Mouse (Mus musculus) right cerebral cortex, postnatal 25 days (tissue): ENCODE measurements around the gene Mast4.

Source experiments
- DNase-seq: peaks from one replicate; pipeline ENCODE4 v3.0.0; 2022

The Mast4 gene

DNA sequence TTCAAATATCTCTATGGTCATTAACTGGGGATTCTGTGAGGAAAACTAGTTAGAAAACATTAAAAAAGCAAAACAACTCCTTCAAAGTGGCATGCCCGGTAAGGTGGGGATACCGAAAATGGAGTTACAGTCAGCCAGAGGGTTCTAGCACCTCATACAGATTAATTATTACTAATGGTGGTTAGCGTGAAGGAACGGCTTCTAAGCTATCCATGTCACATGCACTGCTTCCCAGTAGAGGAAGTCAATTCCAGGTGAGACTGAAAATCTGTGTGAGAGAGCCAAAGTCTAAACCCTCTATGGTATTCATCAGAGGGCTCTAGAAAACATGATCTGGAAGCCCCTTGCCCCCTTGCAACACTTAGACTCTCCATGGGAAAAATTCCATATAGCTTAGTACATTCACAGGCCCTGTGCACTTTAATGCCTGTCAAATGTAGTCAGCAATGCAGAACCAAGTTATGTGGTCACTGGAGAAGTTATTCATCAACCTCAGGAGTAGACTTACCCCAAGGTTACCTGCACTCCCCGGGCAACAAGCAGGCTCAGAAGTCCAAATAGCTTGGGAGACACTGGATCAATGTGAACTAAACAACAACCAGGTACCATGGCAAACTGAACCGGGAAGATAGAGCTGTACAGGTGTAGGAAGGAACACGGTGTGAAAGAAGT is 96.1 kb downstream of the Mast4 start:
- DNase-seq, result no peak

DNA sequence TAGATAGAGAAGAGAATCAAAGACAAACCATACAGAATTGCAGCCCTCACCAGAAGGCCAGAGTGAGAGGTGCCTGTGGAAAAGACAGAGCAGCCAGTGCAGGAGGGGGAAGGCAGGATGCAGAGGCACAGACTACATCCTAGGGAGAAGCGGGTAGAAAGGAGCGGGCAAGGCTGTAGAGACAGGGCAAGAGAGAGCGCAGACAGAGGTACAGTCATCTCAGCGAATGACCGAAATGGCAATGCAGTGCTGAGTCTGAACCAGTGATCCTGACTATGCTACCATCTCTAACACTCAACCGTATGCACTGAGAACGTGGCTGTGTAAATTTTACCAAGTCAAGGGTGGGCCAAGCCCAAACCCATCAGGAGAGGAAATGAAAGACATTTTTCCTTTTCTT is 102.1 kb downstream of the Mast4 start:
- no peak for DNase-seq

DNA sequence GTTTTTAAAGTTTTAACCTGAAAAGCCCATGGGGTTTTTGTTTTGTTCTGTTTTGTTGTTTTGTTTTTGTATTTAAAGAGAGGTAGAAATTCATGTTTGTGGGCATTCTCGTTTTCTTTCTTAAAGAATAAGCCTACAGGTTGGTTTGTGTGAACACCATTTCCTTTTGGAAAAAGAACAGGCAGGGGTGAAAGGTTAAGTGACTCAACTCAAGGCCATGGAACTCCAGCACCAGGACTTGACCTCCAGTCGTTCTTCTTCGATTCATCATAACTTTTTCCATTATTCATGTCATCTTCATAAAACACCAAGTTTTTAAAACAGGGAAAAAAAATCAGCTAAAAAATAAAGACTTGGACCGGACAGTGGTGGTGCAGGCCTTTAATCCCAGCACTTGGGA is 105.2 kb downstream of the Mast4 start:
- DNase-seq, result no peak

DNA sequence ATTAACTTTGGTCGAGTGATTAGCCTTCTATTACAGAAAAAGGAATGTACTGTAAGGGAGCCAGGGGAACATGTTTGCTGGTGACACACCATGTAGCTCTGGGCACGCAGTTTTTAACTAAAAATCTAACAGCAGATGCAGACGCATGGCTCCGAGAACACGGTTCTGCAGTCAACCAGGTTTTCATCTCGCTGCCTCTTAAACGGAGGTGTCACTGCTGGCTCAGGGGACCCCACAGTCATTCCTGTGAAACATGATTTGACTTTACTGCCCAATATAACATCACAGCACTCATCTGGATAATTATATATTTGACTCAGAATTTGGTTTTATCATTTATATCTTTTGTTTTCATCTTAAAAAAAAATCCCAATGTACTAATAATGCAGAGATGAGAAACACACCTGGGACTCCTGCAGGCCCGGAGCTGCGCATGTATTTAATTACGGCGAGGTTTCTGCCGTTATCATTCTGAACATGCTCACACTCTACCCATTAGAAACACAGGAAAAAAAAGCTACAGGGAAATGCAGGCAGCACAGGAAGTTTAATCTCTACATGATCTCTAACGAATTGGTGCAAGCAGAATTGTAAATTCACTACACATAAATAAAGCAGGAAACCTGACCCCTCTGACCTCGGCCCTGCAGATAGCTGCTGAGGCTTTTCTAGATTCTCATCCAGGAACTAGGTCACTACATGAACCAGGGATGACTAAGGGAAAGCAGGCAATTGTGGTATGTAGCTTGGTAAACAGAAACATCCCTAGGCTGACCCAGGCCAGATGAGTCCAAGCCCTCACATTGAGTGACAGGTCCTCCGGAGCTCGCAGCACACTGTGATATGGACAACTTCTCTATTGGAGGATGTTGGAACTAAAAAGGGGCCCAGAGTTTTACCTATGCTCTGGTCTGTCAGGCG is 108.1 kb downstream of the Mast4 start:
- DNase-seq, result no peak

DNA sequence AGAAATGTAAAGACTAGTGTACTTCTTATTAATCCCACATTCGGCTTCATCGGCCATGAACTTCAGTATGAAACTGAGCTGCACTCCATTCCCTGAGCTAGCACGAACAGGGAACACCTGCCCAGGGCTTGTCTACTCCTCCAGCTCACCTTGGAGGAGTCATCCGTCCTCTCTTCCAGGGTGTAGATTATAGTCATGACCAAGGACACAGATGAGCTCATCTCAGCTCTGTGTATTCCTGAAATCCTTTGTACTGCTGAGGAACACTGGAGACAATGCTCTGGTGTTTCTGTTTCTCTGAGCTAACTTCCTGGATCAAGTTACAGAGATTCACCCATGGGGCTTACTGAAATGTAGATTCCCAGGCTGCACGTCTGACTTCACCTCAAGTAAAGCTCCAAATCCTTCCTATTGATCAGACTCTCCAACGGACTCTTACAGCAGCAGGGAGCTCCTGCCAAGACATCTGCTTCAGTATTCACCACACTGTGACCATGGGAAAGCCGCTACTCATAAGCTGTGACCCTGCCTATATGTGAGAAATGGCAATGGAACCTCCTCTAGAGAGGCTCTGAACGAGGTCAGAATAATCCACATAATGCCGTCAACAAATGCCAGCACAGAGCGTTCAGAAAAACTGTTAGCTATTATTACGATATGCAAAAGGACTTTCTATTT is 108.9 kb downstream of the Mast4 start:
- DNase-seq, result no peak

DNA sequence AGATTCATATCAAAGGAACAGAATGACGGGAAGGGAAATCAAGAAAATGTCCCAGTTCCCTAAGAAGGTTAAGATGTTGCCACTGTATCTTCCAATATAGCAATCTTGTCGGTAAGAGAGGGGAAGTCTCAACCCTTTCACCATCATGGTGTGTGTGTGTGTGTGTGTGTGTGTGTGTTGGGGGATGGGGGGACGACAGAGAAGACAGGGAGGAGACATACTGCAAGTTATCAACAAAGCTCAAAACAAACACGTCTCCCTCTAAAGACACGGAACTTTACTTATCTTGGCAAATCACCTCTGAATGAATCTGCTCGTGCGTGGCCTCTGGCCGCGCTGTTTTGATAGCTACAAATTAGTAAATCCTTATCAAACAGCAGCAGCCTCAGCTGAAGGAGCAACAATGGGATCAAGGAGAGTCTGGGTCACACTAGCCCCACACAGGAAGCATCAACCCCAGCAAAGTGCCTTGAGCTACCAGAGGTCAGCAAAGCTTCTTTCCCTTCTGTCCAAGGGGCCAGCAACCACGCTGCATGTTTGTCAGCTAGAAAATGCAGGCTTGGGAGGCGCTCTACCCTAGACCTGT is 113.7 kb downstream of the Mast4 start:
- no peak for DNase-seq

DNA sequence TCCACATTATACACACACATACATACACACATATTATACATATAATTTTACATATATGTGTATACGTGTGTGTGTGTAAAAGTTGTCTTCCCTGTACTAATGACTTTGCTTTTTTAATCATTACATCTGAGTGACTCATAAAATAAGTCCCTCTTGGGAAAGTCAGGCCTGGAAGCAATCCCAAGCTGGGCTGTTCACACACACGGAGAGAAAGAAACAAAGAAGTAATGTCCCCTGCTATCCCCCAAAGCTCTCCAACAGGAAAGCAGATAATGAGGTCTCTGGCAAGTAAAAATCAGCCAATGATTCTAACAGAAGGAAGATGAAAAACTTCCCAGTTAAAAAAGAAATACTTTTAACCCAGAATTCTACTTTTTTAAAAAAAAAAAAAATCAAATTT is 114.3 kb downstream of the Mast4 start:
- no peak for DNase-seq

DNA sequence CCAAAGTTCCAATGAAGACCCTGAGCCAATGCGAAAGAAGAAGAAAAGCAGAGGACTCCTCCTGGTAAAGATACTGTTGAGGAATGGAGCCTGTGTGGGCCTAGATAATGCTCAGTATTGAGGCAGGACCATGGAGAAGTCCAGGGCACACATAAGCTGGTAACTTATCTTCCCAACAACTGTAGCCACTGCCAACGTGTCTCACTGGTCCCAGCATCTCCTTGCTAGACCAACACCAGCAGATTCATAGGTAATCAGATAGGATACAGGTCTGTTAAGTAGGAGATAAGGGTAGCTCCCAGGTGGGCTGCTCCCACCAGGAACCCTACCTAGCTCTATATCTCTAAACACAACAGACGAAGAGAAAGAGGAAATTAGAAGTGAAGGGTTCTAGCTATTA is 116.8 kb downstream of the Mast4 start:
- DNase-seq, result no peak

DNA sequence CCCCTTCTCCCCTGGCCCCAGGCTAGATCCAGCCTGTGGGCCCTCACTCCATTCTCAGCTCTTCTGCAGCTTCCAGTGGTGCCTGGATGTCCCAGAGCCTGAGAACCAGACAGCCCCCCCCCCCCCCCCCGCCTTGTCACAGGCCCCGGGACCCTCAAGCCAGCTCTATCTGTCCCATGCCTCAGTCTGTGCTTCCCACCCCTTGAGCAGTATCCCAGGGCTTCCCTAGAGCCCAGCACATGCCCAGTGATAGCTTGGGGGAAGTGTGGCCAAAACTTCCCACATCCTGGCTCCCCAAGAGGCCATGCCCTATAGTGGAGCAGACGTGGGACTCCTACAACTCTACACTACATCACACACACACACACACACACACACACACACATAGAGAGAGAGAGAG is 119.8 kb downstream of the Mast4 start:
- DNase-seq, result no peak

DNA sequence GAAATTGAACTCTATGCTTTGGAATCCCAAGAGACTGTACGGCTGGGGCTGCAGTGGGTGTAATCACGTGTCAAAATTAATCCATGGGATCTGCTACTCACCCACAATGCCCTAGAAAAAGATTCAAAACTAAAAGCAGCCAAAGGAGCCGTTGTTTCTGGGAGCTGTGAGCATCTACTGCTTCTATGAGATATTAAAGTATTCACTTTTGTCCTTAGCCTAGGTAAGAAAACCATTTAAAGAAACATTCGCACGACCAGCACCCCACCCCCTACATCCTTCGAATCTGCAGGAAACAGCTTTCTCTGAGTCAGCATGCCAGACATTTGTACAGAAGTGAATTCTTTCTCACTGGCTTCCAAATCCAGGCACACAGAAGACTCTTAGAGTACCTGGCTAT is 122.3 kb downstream of the Mast4 start:
- DNase-seq, result peak; percentile 25

DNA sequence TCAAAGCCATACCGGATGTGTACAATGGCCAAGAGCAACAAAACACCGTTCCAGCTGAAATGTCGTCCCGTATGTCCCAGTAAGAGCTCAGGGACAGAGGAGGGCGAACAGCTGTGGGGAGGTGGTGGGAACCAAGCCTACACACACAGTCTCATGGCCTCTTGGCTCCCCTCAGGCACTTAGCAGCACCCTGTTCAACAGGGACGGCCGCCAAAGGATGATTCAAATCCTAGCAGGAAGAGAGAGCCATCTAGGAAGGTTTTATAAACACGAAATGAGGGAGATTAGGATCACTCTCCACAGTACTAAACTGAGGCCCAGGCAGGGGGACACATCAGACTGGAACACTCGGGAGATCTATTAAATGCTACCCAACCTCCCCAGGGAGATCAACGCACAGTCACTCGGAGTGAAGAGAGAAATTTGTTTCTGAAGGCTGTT is 122.8 kb downstream of the Mast4 start:
- peak; percentile 38 for DNase-seq

DNA sequence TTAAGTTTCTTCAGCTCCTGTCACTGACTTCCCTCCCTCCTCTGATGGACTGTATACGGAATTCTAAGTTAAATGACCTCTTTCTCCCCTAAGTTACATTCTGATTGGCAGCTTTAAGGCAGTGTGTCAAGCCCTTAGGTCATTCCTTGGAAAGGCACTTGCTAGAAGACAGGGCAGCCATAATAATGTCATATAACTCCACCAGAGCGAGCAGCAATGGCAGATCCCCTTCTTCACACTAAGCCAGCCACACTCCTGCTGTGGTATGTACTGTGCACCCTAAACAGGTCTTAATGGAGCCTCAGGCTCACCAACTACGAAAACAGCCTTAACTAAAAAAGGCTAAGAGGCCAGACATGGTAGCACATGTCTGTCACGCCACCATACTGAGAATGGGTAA is 123.6 kb downstream of the Mast4 start:
- no peak for DNase-seq

DNA sequence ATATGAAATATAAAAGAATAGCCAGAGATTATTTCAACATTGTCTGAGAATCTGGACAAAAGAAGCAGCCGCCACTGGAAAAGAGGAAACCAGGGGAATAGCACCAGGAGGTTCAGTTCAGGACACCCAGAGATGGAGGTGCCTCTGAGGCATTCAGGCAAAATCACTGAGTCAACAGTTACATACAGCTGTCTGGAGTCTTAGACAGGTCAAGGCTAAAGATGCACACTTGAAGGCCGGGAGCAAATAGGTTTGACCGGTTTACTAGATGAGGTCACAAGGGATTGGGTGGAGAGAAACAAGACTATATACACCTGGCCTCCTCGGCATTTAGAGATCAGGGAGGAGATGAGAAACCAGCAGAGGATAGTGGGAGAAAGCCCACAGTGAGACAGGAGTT is 127.1 kb downstream of the Mast4 start:
- DNase-seq, result no peak

DNA sequence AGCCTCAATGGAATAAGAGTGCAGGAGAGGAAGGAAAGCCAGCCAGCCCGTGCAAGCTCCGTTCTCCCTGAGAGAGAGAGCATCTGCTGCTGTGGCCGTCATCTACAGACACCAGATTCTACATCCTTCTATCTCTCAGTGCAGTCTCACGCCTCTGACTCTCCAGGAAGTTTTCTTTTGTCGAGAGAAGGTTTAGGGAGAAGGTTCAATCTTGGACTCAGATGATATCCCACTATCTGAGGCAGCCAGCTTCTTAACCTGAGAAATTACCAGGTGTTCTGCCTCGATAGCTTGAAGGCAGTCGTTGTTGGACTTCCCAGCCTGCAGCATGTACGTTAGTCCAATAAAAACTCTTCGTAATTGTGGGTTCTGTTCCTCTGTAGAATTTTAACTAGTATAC is 127.7 kb downstream of the Mast4 start:
- no peak for DNase-seq

DNA sequence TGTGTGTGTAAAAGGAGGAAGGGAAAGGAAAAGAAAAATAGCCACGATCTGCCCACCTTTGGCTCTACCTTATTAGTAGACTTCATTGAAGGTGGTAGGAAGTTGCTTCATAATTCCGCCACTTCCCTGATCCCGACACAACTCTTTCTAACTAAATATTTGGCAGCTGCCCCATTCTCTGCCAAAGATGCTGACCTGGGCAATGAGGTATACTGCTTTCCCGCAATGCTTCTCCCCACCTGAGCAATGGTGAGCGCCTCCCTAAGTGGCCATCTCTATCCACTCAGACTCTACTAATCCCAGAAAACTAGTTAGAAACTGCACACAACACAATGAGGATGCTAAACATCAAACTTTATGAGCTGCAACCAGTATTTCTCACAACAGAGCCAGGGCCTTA is 129.1 kb downstream of the Mast4 start:
- DNase-seq, result no peak

DNA sequence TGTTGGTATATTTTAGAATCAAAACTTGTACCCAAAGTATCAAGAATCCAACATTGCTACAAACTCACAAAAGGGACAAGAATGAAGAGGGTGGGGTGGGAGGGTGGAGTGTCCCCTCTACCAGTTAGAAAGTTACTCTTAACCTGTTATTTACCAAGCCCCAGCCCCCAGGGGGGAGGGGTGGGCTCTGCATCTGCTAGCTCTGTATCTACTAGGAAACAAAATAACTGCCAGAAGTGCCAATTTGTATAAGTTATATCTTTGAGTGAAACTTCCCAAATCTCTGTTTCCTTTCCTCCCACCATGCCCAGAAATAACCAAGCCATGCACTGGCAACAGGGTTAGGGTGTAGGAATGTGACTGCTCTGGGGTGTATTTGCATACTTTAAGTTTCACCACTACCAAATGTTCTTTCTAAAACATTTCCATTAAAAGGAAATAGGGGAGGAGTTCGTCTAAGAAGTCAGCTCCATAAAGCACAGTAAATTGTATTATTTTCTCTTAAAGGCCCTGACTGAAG is 130.9 kb downstream of the Mast4 start:
- DNase-seq, result no peak

DNA sequence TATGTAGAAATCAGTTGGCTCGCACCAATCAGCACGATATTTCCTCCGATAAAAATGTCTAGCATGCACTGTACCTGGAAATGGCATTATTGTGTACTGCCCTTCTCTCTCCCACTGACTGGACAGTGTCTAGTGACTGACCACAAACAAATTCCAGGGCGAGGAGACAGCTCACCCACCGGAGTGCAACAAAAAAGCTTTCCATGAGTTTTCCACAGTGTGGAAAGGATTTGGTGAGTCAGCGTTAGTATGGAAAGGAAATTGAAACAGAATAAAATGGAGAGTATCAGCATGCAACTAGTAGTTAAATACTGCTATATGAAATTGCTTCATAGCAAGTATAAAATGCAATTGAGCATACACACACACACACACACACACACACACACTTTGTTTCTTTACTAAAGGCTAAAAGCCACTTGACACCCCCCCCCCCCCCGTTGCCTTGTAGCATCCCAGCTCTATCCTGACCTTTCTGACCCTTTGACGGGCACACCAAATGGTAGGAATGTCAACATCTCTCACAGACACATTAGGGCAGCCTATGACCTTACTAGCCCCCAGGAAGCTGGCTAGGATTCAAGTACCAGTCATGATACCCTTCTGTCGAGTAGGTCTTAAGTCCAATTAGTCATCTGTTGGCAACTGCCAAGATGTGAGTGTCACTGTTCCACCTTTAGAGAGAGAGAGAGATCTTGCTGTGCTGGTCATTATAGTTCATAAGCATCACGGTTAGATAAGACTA is 133.1 kb downstream of the Mast4 start:
- no peak for DNase-seq

DNA sequence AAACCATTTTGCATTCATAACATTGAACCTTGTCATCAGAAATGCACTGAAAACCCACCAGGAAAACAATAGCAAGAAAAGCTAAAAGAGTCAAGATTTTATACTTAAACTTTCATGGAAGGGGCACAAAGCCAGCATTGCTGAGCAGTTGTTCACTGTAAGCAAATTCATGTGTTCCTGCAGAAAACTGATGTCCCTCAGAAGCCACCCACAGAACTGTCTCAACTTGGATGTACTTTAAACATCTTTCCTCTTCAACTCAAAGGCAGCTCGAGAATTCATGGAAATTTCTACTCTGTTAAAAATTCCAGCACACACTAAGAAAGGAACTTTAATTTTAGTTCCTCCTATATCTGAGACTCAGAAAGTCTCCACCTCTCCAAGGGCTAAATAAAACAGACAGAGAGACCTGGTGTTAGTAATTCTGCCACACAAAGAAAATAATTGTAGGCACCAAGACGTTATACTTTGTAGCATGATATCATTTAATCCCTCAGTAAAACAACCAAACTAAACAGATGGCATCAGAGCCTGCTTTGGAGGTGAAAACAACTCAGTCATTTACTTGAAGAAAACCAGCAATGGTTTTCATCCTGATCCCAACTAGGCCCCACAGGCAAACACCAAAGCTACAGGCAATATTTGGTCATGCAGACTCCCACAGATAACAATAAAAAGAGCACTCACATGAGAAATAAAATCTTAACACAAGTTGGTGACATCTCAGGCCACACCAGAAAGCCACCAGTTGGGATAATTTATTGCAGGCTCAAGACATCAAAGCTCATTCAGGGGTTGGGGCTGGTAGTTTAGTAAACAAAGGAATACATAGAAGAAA is 134.3 kb downstream of the Mast4 start:
- DNase-seq, result no peak

DNA sequence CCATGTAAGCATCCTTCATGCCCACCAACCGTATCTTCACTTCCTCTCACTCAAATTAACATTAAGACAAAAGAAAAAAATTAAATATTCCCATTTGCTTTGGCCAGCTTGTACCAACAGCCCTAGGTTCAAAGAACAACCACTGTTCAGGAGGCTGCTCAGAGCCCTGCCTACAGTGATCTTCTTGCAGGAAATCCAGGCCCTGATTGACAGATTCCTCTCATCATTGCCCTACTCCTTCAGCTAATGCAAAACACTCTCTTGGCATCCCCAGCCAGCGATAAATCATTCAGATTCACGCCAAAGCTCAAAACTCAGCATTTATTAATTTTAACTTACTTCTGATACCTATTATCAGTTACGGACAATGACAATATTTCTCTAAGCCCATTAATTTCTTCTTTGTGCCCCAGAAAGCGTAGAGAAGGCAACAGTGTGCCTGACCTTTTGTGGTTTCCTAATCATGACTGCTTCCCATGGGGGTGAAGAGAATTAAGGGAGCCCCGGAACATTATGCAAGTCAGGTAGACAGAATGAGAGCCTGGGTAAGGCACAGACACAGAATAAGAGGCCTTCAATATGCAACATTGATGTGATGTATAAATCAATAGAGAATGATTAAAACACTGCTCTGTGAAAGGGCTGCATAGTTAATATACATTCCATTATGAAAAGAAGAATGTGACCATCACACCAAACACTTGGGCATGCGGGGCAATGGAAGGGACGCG is 135.9 kb downstream of the Mast4 start:
- DNase-seq, result no peak

DNA sequence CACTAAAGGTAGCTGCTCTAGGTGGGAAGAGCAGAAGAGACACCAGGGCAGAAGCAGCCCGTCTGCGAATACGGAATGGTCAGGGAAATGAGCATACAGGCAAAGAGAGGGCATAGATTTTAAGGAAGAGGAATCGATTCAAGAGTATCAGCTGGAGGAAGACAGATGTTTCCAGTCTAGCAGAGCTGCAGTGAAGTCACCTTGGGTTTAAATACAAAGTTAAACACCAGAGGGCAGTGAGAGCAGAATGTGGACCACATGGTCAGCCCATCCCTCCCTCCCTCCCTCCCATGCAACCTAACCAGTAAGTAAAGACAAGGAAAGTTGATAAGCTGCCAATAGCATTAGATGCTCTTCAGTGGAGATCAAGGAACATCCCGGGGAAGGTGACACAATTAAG is 138.0 kb downstream of the Mast4 start:
- no peak for DNase-seq

DNA sequence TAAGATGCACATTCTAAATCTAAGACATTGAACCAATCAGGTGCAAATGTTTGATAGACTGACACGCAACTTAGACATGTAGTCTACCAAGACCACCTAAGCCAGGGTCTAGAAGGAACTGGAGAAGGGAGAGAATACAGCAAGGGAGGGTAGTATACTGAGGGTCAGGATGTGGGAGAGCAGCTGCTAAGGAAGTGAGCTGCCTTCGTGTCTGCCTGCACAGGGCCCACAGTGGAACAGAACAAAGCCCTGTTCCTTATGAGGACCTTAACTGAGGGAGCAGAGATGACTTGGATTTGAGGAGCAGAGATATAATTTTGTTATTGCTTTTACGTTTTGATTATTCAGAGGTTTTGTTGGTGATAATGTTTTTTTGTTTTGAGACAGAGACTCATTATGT is 138.4 kb downstream of the Mast4 start:
- no peak for DNase-seq
